Mouse (Mus musculus) erythroblast, embryonic 14.5 days (primary cell): ENCODE data around the gene Rpl39l. TPM values are rescaled to one million over a fixed set of nuclear protein-coding genes. Genes with fewer than 3 reads are reported as not detected.
"Not testable (repeated sequence)": the region's sequence is repeated elsewhere in the genome, so short reads cannot be mapped to it uniquely, and the experiment has no call there.

ENCODE experiments used
- H3K27me3 ChIP-seq: 2 replicates; pipeline ENCODE4 v1.6.1; 2012; ENCODE audit warnings: inconsistent platforms; ENCODE audit not compliant: control insufficient read depth
- H3K36me3 ChIP-seq: 2 replicates; pipeline ENCODE4 v1.6.1; 2012; ENCODE audit warnings: mild to moderate bottlenecking, inconsistent platforms; ENCODE audit not compliant: control insufficient read depth
- H3K4me1 ChIP-seq: 2 replicates; pipeline ENCODE4 v1.6.1; 2012; ENCODE audit warnings: inconsistent platforms; ENCODE audit not compliant: control insufficient read depth
- H3K4me3 ChIP-seq: replicated peaks from 2 replicates; pipeline ENCODE3; 2012; ENCODE audit warnings: moderate library complexity, mild to moderate bottlenecking, inconsistent platforms
- H3K9me3 ChIP-seq: 2 replicates; pipeline ENCODE4 v1.6.1; 2012; ENCODE audit warnings: low read length, inconsistent platforms, mixed read lengths; ENCODE audit not compliant: control insufficient read depth
- GATA1 ChIP-seq: IDR thresholded peaks from 2 replicates; pipeline ENCODE4 v1.6.1; 2012; ENCODE audit warnings: low read length, inconsistent platforms, mixed read lengths
- TAL1 ChIP-seq: IDR thresholded peaks from 3 replicates; pipeline ENCODE4 v1.6.1; 2012; ENCODE audit warnings: low read length, inconsistent platforms, mixed read lengths
- polyA plus RNA-seq: library from polyadenylated mRNA; stranded (reverse); fragments of >175 nt; gene quantifications from 2 replicates; pipeline ENCODE4 v1.2.3, GENCODE M21; 2012

Rpl39l gene
- 0.12 TPM in 1 of 2 replicates, not detected in the other for polyA plus RNA-seq

DNA sequence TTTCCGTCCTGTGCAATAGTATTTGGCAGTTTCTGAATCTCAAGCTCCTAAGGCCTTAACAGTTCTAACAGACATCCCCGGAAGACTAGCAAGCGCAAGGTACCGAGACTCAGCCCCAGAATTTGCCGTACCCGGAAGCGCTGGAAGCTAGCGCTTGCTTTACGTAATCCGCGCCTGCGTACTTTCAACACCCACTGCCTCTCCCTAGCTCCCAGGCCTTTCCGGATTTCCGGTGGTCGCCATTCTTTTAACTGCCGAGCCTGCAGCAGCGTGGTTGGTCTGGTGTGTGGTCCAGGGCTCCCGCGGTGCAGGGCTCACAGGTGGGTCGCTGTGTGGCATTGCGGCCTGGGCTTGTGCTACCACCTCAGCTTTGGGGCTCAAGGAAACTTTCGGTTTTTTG, at the start of gene Rpl39l:
Rpl39l (plus strand) TSS at position 222 of the 400 bp plus-strand sequence.
- Histone ChIP-seq H3K4me3 (no peak within 1 kb of the TSS), H3K36me3 (no peaks in the 10 kb centered on the region), H3K27me3 (no peaks in the 10 kb centered on the region), H3K9me3 (peaks cover 6% of the 10 kb centered on the region; the same call in 1 of the 2 replicates), H3K4me1 (no peaks in the 10 kb centered on the region)
- TF ChIP-seq TAL1 (no peak), GATA1 (no peak)

DNA sequence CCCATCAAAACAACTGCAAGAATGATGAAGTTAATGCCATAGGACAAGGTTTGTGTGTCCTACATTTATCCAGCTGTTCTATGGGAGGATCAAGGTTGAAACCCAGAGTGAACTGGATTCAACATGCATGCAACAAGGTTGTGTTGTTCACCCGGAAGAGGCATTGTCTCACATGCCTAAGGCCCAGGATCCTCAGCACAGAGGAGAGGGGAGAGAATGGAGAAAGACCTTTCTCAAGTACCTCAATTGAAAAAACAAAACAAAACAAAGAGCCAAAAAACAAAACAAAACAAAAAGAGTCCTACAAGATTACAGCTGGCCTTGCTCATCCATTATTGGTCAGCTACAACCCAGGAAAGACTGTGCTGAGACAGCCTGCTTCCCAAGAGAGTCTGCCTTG, 42.4 kb upstream of the Rpl39l start:
- TF ChIP-seq TAL1 (no peak), GATA1 (no peak)
- Histone ChIP-seq H3K9me3 (peaks cover 6% of the 10 kb centered on the region), H3K36me3 (no peaks in the 10 kb centered on the region), H3K4me1 (no peaks in the 10 kb centered on the region), H3K27me3 (no peaks in the 10 kb centered on the region), H3K4me3 (no peak overlapping the region)

DNA sequence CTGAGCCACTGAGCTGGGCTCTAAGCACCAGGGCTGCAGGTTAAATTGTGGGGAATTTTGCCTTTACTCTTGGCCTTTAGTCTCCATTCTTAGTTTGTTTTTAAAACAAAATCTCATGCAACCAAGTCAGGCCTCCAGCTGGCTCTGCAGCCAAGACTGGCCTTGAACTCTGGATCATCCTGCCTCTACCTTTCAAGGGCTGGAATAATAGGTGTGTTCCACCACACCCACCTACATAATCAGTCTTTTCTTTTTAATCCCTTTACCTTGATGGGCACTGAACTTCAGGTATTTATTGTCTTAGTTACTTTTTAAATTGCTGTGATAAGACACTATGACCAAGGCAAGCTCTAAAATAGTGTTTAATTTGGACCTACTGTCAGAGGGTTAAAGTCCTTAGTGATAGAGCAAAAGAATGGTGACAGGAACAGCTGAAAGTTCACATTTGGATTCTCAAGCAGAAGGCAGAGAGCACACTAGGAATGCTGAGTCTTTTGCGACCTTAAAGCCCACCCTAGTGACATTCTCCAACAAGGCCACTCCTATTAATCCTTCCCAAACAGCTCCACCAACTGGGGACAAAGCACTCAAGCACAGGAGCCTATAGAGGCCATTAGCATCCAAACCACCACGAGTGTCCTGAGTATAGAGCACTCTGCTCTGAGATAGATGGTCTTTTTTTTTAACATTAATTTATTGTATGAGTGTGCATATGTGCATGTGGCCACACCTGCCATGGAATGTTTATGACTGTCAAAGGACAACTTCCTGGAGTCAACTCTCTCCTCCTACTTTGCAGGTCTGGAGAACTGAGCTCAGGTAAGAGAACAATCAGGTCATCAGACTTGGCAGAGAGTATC, 40.7 kb upstream of the Rpl39l start:
- Histone ChIP-seq H3K36me3 (no peaks in the 10 kb centered on the region), H3K4me1 (no peaks in the 10 kb centered on the region), H3K4me3 (no peak overlapping the region), H3K27me3 (no peaks in the 10 kb centered on the region), H3K9me3 (no peaks in the 10 kb centered on the region)
- TF ChIP-seq TAL1 (no peak), GATA1 (no peak)

DNA sequence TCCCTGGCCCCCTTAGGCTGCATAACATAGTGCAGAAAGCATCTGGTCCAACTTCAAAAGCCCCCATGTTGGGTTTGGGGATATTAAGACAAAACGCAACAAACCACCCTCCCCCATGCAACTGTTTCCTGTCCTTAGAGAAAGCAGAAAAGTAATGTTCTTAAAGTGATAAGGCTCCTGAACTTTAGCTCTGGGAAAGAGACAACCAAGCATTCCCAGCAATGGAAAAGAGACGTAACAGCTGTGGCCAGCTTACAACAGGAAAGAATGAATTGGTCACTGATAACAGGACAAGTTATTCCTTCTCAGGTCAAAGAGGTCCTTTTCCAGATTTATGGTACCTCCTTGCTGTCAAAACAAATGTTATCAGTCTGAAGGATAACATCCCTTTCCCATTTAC, 26.9 kb upstream of the Rpl39l start:
- Histone ChIP-seq H3K4me1 (no peaks in the 10 kb centered on the region), H3K36me3 (no peaks in the 10 kb centered on the region), H3K4me3 (no peak overlapping the region), H3K9me3 (no peaks in the 10 kb centered on the region; the same call in 1 of the 2 replicates), H3K27me3 (no peaks in the 10 kb centered on the region)
- TF ChIP-seq TAL1 (no peak), GATA1 (no peak)

DNA sequence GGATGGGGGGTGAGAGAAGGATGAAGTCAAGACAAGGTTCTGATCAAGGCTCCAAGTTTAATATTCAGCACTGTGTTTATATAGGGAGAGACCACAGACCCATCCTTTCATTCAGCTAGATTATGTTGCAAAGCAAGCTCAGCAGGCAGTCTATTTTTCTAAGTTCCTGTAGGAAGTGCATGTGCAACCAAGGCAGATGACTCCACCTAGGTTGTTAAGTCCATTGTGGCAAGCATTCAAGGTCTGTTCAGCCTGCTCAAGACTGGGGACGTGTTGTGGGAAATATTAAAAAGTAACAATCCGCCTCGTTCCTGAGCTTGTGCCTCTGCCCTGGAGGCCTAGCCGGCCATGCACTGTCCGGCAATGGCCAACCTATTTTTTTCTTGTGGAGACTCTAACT, 22.6 kb upstream of the Rpl39l start:
- TF ChIP-seq TAL1: no peak
- no peak for TF ChIP-seq GATA1
- H3K36me3 ChIP-seq: no peaks in the 10 kb centered on the region
- no peaks in the 10 kb centered on the region for H3K27me3 ChIP-seq
- H3K4me3 ChIP-seq: no peak overlapping the region
- no peaks in the 10 kb centered on the region; the same call in 1 of the 2 replicates for H3K9me3 ChIP-seq
- H3K4me1 ChIP-seq: no peaks in the 10 kb centered on the region

DNA sequence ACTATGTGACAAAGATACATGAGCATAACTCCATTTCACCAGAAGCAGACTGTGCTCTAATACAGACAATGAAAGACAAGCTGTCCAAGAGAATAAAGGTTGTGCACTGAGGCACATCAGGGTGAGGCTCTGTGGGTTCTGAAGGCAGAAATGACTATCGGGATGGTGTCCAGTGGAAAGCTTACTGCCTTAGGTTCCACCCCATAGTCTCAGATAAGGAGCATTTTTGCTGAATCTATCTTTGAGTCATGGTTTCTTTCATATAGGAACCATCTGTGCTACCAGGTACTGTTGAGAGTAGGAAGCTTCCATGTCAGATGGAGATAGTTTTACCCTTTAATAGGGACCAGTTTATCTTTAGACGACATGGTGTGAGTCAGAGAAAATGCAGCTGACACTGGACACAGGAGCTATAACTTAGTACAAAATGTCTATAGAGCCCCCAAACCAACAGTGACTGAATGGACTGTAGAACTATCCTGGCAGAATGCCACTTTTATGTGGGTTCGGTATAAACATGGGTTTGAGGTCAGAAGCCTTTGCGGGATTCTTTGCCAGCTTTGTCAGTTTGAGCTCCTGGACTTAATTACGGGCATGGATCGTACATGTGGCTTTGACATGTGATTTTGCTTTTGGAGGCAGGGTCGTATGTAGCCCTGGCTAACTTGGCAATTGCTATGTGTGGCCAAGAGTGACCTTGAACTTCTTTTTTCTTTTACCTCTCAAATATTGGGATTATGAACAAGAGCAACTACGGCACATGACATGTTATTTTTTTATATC, 712 bp upstream of the Rpl39l start:
- H3K36me3 ChIP-seq: no peaks in the 10 kb centered on the region
- peaks cover 6% of the 10 kb centered on the region; the same call in 1 of the 2 replicates for H3K9me3 ChIP-seq
- H3K27me3 ChIP-seq: no peaks in the 10 kb centered on the region
- H3K4me1 ChIP-seq: no peaks in the 10 kb centered on the region
- H3K4me3 ChIP-seq: no peak overlapping the region
- TF ChIP-seq GATA1 (no peak), TAL1 (no peak)

DNA sequence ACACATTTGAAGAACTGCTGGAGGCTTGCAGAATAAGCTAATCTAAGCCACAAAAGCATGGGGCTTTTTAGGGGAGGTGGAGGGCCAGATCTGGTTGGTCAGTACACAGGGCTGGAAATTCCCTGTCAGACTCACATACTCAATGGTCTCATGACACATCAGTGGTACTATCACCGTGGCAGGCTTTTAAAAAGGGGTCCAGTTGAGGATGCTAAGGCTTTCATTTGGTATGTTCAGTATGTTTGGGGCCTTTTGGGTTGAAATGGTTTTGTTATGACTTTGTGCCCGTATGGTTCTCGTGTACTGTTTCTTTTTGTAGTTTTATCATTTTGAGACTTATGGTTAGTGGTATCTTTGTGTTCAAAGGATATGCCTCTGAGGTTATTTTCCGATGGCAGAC, 1.2 kb downstream of the Rpl39l start:
- Histone ChIP-seq H3K4me1 (no peaks in the 10 kb centered on the region), H3K4me3 (no peak overlapping the region), H3K27me3 (no peaks in the 10 kb centered on the region), H3K9me3 (peaks cover 3% of the 10 kb centered on the region; the same call in 1 of the 2 replicates), H3K36me3 (no peaks in the 10 kb centered on the region)
- TF ChIP-seq GATA1: no peak
- no peak for TF ChIP-seq TAL1

DNA sequence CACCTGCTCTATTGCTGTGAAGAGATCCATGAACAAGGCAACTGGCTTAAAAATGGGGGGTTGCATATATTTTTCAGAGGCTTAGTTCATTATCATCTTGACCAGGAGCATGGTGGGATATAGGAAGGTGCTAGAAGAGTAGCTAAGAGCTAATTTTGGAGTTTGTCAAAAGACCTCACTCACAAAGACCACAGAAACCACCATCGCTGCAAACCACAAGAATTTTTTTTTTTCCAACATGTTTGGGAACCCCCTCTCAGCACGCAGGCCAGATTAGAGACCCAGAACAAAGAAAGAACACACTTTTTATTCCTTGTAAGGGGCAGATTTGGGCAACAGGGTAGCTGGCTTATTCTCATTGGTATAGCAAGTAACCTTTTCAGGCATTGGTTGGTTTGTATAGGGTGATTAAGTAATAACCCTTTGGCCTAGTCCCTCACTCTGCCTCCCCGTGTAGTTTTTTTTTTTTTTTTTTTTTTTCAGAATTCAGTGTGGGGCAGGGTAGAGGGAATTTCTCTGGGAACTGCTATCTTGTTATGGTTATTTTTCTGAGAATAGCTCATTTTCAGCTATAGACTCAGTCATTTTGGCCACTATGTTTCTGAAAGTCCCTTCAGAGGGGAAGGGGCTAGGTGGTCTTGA, 2.3 kb downstream of the Rpl39l start:
- Histone ChIP-seq H3K4me3 (no peak overlapping the region), H3K36me3 (no peaks in the 10 kb centered on the region), H3K9me3 (peaks cover 7% of the 10 kb centered on the region; the same call in 1 of the 2 replicates), H3K4me1 (no peaks in the 10 kb centered on the region), H3K27me3 (no peaks in the 10 kb centered on the region)
- no peak for TF ChIP-seq GATA1
- no peak for TF ChIP-seq TAL1

DNA sequence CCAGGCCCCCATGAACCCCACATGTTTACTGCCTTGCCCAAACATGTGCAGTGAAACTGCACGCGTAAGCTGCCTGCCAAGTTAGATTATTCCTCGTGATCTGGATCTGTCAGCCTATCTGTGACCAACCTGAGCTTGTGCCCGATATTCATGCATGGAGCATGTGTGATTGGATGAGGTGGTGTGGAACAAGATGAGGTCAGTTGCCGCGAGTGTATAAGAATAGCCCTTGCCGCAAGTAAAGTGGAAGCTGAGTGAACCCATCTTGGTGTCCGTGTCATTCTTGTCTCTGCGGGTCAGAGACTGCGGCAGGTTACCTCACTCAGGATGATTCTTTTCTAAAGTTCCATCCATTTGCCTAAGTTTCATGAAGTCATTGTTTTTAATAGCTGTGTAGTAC, 17.4 kb downstream of the Rpl39l start:
- peaks cover 37% of the 10 kb centered on the region for H3K9me3 ChIP-seq
- H3K4me3 ChIP-seq, H3K4me1 ChIP-seq, H3K36me3 ChIP-seq, H3K27me3 ChIP-seq: not testable (repeated sequence)
